Mouse (Mus musculus) inflammation-experienced regulatory T-cells, adult 6 months (primary cell): ENCODE data around the gene Usp21. TPM values are rescaled to one million over a fixed set of nuclear protein-coding genes. Genes with fewer than 3 reads are reported as not detected.

Source experiments
- ATAC-seq: one replicate; pipeline ENCODE4 v1.8.0; 2017
- polyA plus RNA-seq, 3 experiments: library from polyadenylated mRNA; unstranded; fragments of 100-300 nt; shearing (Covaris generic); gene quantifications; one replicate each; pipeline ENCODE4 v1.2.1; 2017

Gene Usp21
- polyA plus RNA-seq, 3 experiments from 2014 or later = 11.0 to 25.3 (median 15.4) TPM

DNA sequence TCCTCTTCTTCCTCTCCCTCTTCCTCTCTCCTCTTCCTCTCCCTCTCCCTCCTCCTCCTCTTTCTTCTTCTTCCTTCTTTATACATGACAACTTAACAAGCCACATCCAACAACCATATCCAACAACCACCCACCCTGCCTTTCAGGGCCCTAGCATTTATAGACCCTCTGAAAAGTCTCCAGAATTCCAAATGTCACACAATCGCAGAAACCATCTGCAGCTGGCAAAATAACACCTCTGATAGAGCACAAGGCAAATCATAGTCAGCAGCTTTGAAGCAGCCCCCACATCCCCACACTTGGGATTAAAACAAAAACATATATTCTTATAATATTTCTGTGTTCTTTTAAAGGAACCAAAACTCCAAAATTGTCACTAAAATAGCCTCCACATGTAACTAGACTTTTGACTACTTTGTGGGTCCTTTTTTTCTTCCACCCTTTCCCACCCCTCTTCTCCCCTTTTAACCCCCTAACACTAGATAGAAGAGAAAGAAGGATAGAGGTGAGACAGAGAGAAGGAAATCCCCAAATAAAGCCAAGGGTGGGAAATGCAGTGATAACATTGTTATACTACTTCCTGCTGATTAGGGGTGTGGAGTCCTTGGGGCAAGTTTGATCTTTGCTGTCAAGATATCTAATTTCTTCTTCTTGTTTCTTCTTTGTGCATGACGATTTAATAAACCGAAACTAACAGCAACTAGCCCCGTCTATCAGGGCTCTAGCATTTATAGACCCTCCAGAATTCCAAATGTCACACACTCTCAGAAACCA is 21.6 kb downstream of the Usp21 start:
- ATAC-seq = no peak

GRCm38 (mm10) chr1:171263666-171264461 is 23.9 kb downstream of the Usp21 start:
- no peak for ATAC-seq

DNA sequence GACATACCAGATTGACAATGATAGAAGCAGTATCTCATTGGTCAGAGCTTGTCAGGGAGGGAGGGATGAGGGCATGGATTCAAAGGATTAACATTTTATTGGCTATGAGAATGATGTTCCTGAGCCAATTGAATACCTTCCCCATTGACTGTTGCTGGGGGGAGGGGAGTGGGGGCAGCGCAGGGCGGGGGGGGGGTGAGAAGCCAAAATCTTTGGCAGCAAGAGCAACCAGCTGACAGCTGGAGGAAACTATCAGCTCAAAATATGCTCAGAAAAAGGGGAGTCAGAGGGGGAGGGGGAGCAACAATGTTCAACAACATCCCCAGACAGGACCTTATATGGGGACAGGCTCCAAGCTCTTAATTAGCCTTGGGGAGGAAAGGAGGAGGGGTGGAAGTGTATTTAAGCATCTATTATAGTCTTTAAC is 24.6 kb downstream of the Usp21 start:
- ATAC-seq = no peak

DNA sequence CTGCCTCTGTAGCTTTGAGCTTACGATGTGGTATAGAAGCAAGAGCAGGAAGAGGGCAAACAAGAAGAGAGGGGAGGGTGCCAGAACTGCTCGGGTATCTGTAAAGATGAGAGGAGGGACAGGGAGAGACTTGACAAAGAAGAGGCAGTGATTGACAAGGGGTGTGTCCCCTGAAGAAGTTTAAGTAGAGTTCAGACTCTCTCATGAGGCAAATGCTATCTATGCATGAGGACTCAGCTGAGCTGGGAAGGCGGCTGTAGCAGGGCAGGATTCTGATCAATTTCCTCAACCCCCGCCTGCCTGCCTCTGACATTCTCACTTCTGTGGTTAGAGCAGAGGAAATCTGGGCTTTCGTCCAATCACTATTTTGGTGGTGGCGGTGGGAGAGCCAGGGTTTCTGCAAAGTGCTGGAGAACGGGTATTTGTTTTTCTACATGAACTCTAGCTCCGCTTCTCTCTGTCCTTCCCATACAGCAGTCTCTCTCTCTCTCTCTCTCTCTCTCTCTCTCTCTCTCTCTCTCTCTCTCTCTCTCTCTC is 25.1 kb downstream of the Usp21 start:
- peak; percentile 63 for ATAC-seq

DNA sequence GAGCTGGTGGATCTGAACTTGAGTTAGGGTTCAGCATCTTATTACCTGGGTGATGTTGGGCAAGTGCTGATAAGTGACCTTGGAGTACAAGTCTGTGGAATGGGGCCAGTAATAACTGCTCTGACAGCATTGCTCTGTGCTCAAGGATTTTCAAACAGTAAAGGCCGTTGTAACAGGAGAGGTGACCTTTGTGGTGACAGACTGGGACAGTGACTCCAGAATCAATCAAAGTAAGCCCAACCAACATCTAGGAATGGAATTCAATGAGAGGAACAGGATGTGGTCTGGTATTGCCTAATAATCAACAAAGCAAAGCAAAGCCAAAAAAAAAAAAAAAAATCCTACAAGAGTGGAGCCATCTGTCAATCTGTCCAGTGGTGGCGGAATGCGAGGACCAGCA is 27.5 kb downstream of the Usp21 start:
- no peak for ATAC-seq

DNA sequence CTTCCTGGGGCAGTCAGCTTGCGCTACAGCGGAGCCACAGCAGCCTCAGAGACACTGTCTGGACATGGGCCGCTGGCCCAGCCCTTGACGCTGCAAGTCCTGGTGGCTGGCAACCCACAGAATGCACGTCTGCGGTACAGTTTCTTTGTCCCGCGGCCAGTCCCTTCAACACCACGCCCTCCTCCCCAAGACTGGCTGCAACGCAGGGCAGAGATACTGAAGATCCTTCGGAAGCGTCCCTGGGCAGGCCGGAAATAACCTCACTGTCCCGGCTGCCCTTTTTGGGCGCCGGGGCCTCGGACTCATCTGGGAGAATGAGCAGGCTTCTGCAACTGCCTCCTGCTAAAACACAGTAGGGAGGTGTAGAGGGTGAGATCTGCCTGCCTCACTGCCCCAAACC is 28.9 kb downstream of the Usp21 start:
- no peak for ATAC-seq

GRCm38 (mm10) chr1:171257781-171258180 is 30.0 kb downstream of the Usp21 start:
- no peak for ATAC-seq

DNA sequence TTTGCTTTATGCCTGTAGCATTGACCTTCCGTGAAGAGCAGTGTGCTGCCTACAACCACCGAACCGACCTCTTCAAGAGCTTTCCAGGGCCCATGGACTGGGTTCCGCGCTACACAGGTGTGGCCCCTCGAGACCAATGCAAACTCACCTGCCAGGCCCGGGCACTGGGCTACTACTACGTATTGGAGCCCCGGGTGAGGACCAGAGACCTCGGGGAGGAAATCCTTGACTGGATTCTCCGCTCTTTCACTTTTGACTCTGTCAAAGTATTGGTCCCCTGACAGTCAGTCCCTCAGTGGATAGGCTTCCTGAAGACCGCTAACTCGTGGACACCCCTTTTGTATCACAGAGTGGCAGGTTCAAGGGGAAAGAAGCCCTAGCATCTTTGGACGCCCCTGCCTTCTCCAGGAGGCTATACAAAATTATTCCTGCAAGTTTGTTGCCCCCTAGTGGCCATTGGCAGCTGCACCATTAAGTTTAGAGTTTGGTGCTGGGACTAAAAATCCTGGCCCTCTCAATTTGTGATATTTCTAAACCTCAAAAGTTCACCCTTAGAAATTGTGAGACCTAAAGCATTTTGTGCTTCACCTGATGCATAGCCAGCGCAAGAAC is 30.7 kb downstream of the Usp21 start:
- ATAC-seq = peak; percentile 73

- no peak for ATAC-seq
These were observed 31.5 kb downstream of the Usp21 start for GRCm38 (mm10) chr1:171256095-171256818.

GRCm38 (mm10) chr1:171252415-171252814 is 35.4 kb downstream of the Usp21 start:
- ATAC-seq = no peak

DNA sequence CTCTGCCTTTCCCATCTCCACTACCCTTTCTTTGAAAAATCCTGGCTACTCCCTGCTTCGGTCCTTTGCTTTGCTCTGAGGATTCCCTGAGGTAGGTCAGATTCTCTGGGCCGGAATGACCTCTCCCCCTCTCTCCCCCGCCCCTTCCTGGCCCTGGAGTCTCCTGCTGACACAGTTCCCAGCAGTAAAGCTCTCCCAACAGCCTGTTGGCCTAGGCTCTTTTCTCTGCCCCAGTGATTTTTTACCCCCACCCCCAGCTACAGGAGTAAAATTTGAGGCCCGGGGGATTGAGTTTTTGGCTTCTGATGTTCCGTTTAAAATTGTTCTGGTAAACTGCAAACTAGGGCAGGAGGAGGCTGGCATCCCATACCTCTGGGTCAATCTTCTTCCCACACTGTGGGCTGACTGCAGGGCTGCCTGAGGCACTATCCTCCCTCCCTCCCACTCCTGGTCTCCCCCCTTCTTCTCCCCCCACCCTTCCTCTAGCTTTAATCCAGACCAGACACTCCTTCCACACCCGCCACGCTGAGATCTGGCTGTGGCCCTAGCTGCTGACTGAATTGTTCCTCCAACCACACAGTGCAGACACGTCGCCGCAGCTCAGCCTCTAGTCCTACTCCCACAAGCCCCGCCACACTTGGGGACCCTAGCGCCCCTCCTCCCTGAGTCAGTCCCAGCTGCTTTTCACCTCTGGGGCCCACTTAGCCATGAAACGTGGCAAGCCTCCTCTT is 36.0 kb downstream of the Usp21 start:
- ATAC-seq = no peak

DNA sequence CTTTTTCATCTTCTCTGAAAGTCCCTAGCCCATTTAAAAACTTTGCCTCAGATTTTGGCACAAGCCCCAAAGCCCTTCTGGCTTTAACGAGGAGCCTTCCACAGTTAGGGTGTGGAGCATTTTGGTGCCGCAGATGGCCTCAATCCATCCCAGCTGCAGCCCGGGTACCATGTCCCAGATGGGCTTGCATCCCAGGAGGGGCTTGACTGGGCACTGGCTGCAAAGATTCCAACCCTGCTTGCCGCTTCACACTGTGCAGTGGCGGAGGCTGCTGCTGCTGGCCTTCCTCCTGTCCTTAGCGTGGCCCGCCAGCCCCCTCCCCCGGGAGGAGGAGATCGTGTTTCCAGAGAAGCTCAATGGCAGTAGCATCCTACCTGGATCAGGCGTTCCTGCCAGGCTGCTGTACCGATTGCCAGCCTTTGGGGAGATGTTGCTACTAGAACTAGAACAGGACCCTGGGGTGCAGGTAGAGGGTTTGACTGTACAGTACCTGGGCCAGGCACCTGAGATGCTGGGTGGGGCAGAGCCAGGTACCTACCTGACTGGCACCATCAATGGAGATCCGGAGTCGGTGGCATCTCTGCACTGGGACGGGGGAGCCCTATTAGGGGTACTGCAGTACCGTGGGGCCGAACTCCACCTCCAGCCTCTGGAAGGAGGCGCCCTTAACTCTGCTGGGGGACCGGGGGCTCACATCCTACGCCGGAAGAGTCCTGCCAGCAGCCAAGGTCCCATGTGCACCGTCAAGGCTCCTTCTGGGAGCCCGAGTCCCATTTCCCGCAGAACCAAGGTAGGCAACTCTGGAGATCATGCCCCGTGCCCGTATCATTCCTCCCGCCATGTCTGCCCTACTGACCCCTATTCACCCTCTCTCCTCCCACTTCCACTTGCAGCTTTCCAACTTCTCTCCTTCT is 36.9 kb downstream of the Usp21 start, which contains the start of gene Ndufs2:
Gene Ndufs2 (minus strand): TSS at position 709 of the 914 bp plus-strand sequence.
- no peak for ATAC-seq

DNA sequence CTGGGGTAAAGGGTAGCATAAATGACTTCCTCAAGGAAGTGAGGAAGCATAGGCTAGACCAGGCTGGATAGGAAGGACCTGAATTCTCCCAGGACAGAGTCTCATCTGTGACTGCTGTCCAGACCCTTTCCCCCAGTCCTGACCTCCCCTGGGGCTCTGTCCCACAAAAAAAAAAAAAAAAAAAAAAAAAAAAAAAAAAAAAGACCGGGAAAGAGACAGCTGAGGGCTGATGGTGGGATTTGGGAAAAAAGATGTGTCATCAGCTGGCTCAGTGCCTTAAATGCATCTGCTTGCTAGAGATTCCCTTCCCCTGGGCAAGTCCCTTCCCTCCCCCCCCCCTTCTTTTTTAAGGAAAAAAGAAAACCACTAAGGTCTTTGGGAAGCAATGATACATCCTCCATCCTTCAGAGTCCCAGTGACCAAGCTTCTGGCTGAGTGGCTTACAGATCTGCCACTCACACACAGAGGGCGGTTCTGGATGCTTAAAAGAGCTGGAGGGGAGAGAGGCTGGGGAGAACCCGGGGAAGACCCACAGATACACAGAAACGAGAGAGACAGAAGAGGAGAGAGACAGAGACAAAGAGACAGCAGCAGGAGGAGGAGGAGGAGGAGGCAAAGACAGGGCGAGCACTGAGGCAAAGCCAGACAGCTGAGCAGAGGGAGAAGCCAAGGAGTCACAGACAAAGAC is 37.7 kb downstream of the Usp21 start, which contains the start of gene Adamts4:
Gene Adamts4 (plus strand): TSS at position 509 of the 688 bp plus-strand sequence.
- ATAC-seq = no peak

DNA sequence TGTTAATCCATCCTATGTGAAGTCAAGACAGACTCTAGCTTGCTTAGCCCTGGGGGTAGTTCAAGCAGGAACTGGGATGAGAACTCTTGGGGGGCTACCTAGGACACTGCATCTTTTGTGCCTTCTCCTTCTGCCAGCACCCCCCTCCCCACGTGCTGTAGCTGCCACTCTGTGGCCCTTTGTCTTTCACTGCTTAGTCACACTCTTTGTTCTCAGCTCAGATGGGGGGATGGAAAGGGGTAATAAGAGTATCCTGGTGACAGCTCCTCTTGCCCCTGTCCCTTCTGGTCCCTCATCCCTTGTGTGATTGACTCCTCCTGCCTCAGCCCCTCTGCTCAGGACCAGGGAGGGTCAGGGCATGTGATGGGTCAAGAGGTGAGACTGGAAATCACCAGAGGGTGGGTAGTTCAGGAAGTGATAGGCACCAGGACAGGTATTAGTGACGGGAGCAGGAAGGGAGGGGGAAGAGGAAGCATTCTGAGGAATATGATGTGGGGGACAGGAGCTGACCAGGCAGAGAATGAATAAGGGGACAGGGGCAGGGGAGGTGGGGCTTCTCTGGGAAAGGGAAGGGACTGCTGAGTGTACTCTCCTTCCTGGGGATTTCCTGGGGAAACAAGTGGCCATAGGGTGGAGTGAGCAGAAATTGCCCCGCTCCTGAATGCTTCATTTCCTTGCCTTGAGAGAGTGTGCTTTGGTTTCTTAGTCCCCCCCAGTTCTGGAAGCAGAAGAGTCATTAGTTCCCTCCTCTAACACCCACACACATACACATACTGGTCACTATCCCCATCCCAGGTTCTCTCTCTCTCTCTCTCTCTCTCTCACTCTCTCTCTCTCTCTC is 39.2 kb downstream of the Usp21 start:
- no peak for ATAC-seq

DNA sequence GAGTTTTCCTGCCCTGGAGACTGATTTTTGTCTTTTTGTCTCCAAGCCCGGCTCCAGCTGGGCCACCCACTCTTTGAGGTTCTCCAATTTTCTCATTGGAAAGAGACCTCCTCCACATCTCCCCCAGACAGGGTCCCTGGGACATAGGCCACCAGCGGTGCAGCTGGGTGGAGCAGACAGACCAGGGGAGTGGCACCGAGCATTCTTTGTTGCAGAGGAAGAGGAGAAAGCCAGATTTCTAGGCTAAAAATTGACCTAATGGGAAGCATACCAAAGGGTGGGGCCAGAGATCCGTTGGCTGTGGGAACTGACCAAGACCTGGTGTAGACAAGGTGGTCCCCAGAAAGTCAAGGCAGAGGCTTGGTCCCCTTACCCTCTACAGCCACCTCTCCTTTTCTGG is 39.9 kb downstream of the Usp21 start:
- no peak for ATAC-seq

DNA sequence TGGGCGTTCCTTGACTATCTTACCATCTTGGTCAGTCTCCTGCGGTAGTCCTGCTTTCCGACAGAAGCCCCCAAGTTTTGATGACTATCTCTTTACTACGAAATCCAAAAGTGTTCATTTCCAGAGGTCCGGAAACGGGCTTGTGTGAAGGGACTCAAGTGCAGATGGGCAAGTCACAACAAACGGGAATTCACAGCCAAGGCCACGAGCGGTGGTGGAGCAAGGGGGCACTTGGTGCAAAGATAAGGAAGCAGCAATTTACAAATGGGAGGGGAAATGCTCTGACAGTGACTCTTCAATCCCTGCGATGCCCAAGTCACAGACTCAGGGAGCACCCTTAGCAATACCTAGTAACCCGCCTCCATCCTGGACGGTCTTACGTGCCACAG is 40.3 kb downstream of the Usp21 start:
- ATAC-seq = peak; percentile 7

DNA sequence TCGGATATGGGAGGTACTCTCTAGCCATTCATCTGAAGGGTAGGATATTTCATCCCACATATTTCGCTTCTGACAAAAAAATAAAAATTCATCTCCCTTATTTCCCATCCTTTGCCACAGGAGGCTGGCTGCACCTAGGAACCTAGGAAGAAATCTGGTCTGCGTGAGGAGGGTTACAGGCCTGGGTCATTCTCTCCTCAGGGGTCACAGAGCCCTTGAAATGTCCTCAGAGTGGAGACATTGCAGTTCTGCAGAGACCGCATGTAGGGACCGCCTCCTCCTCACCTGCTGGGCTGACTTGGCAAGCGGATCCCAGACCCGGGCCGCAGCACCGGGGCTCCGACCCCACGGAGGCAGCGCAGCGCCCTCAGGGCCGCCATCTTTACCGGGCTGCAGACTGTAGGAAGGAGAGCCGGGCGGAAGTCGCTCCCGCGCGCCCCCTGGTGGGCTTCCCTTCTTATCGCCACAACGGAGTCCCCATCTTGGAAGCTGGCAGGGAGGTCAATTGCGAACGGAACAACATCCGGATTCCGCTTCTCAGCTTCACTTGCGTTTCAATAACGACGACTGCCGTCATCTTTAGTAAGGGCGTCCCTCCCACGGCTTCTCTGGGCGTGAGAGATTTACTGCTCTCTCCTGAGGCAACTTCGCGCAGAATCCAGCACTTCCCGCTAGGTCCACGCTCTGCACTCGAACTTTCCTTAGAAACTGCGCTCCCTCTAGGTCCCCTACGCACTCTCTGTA is 40.9 kb downstream of the Usp21 start:
- ATAC-seq = peak; percentile 99

DNA sequence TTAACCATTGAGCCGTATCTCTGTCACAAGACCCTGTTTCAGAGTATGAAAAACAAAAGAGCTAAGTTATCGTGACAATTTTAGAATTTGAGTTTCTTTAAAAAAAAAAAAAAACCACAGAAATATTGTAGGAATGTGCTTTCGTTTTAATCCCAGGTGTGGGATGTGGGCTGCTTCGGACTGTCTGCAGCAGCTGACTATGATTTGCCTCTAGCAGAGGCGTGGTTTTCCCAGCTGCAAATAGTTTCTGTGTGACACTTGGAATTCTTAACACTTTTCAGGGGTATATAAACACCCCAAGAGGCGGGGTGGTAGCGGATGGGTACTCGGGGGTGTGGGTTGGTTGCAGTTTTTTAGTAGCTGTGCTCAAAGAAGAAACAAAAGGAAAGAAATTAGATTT is 42.4 kb downstream of the Usp21 start:
- ATAC-seq = no peak
